Mouse (Mus musculus) adrenal gland, adult 8-10 months (tissue): ENCODE results near the gene Get4. TPM values are rescaled to one million over a fixed set of nuclear protein-coding genes. Genes with fewer than 3 reads are reported as not detected.

Experiments
- total RNA-seq, 4 experiments: library from RNA; stranded (reverse); gene quantifications; 2 replicates each; pipeline ENCODE4 v1.2.4; 2022

Gene Get4
- total RNA-seq, 4 experiments from 2014 or later = 96.6 to 112 (median 101) TPM

Other genes with a start within 250 kb of the Get4 start
- gene Prkar1b, start 102.3 kb upstream of the Get4 start, total RNA-seq = 10 to 100 TPM; 38.5 to 62.4 (median 55.9) TPM
- gene Dnaaf5, start 102.1 kb upstream of the Get4 start, total RNA-seq = 10 to 100 TPM; 21.7 to 24.3 (median 22.7) TPM
- 100 to 1,000 TPM in 3 of 4 experiments, 10 to 100 TPM in 1; 86.6 to 128 (median 111) TPM for gene Sun1, start 51.7 kb upstream of the Get4 start, total RNA-seq
- 1 to 10 TPM; 2.5 to 7.0 (median 3.9) TPM for gene Adap1, start 73.3 kb downstream of the Get4 start, total RNA-seq
- gene Cox19, start 99.1 kb downstream of the Get4 start, total RNA-seq = 10 to 100 TPM; 59.6 to 79.9 (median 66.5) TPM
- gene Cyp2w1, start 100.3 kb downstream of the Get4 start, total RNA-seq = not detected
- gene Gpr146, start 125.4 kb downstream of the Get4 start, total RNA-seq = 10 to 100 TPM; 13.6 to 25.0 (median 18.1) TPM
- gene C130050O18Rik, start 153.0 kb downstream of the Get4 start, total RNA-seq = 1 to 10 TPM in 3 of 4 experiments, under 1 TPM in 1; 0.94 to 1.4 (median 1.2) TPM
- 1 to 10 TPM; 3.9 to 7.8 (median 6.3) TPM for gene Gper1, start 170.8 kb downstream of the Get4 start, total RNA-seq
- 10 to 100 TPM in 3 of 4 experiments, 1 to 10 TPM in 1; 7.3 to 20.6 (median 14.4) TPM for gene 3110082I17Rik, start 208.2 kb downstream of the Get4 start, total RNA-seq
- gene Zfand2a, start 232.2 kb downstream of the Get4 start, total RNA-seq = 10 to 100 TPM; 35.1 to 37.0 (median 36.2) TPM